Mouse (Mus musculus): Measurements from ENCODE around the gene Homer2. TPM values are rescaled to one million over a fixed set of nuclear protein-coding genes. Genes with fewer than 3 reads are reported as not detected.
A peak's percentile ranks its signal among the peaks of the same experiment; 100 is the strongest.

The Homer2 gene
- polyA plus RNA-seq (2014; fragmentation: Nextera tagmentation; extraction: Ambion mirVana), result 29.7 and 30.1 TPM in 2 replicates

- H3K9me3 ChIP-seq (ENCODE audit: control insufficient read depth, low read length), result no peaks in the 10 kb centered on the region
- DNase-seq (ENCODE audit: low spot score), result no peak
- peaks cover 5% of the 10 kb centered on the region; the same call in 1 of the 2 replicates for H3K27me3 ChIP-seq (ENCODE audit: control insufficient read depth, insufficient read depth, low read length)
- H3K4me3 ChIP-seq (ENCODE audit: low read depth, low read length), result peak within 1 kb of the TSS; percentile 65
- H3K4me1 ChIP-seq (replicated peaks; ENCODE audit: control insufficient read depth, insufficient read depth, low read length), result peaks cover 6% of the 10 kb centered on the region; the same call in 1 of the 2 replicates
- ATAC-seq (replicated peaks; ENCODE audit: low FRiP score), result no peak
- H3K36me3 ChIP-seq (ENCODE audit: control insufficient read depth, insufficient read depth, low read length), result no peaks in the 10 kb centered on the region
- 78% methylated on average over 14 of the region's 14 CpGs for WGBS
- H3K27ac ChIP-seq (ENCODE audit: low read depth, low read length), result no peak within 1 kb of the TSS
- H3K9ac ChIP-seq (ENCODE audit: low read length), result peak within 1 kb of the TSS; percentile 75
- peak within 1 kb of the TSS; percentile 86 for H3K4me2 ChIP-seq (ENCODE audit: low read depth, low read length, severe bottlenecking)
Observed at GRCm38 (mm10) chr7:81707471-81708140, at the start of gene Homer2. Gene Homer2, minus strand, starts transcription at chr7:81707527.

GRCm38 (mm10) chr7:81747956-81748355 lies 40.6 kb upstream of the Homer2 start:
- no peaks in the 10 kb centered on the region for H3K36me3 ChIP-seq (ENCODE audit: control insufficient read depth, insufficient read depth, low read length)
- no peak overlapping the region for H3K27ac ChIP-seq (ENCODE audit: low read depth, low read length)
- ATAC-seq (replicated peaks; ENCODE audit: low FRiP score) (no peak), DNase-seq (ENCODE audit: low spot score) (no peak)
- no peaks in the 10 kb centered on the region for H3K27me3 ChIP-seq (ENCODE audit: control insufficient read depth, insufficient read depth, low read length)
- H3K4me1 ChIP-seq (replicated peaks; ENCODE audit: control insufficient read depth, insufficient read depth, low read length), result no peaks in the 10 kb centered on the region
- no peak overlapping the region for H3K9ac ChIP-seq (ENCODE audit: low read length)
- H3K4me3 ChIP-seq (ENCODE audit: low read depth, low read length), result no peak overlapping the region
- no peaks in the 10 kb centered on the region for H3K9me3 ChIP-seq (ENCODE audit: control insufficient read depth, low read length)
- H3K4me2 ChIP-seq (ENCODE audit: low read depth, low read length, severe bottlenecking), result no peak overlapping the region
- WGBS, result 91% methylated on average over 3 of the region's 3 CpGs

- Histone ChIP-seq H3K4me1 (replicated peaks; ENCODE audit: control insufficient read depth, insufficient read depth, low read length) (no peaks in the 10 kb centered on the region), H3K27me3 (ENCODE audit: control insufficient read depth, insufficient read depth, low read length) (no peaks in the 10 kb centered on the region), H3K4me3 (ENCODE audit: low read depth, low read length) (no peak overlapping the region), H3K27ac (ENCODE audit: low read depth, low read length) (no peak overlapping the region), H3K9me3 (ENCODE audit: control insufficient read depth, low read length) (no peaks in the 10 kb centered on the region), H3K36me3 (ENCODE audit: control insufficient read depth, insufficient read depth, low read length) (no peaks in the 10 kb centered on the region), H3K9ac (ENCODE audit: low read length) (no peak overlapping the region), H3K4me2 (ENCODE audit: low read depth, low read length, severe bottlenecking) (no peak overlapping the region)
- 72% methylated on average over 4 of the region's 4 CpGs for WGBS
- DNase-seq (ENCODE audit: low spot score) (no peak), ATAC-seq (replicated peaks; ENCODE audit: low FRiP score) (no peak)
Observed at GRCm38 (mm10) chr7:81744145-81744544, 36.8 kb upstream of the Homer2 start.

GRCm38 (mm10) chr7:81740010-81740409 lies 32.7 kb upstream of the Homer2 start:
- Histone ChIP-seq H3K27me3 (ENCODE audit: control insufficient read depth, insufficient read depth, low read length) (no peaks in the 10 kb centered on the region), H3K4me2 (ENCODE audit: low read depth, low read length, severe bottlenecking) (no peak overlapping the region), H3K36me3 (ENCODE audit: control insufficient read depth, insufficient read depth, low read length) (no peaks in the 10 kb centered on the region), H3K9ac (ENCODE audit: low read length) (no peak overlapping the region), H3K4me1 (replicated peaks; ENCODE audit: control insufficient read depth, insufficient read depth, low read length) (no peaks in the 10 kb centered on the region), H3K4me3 (ENCODE audit: low read depth, low read length) (no peak overlapping the region), H3K9me3 (ENCODE audit: control insufficient read depth, low read length) (no peaks in the 10 kb centered on the region), H3K27ac (ENCODE audit: low read depth, low read length) (no peak overlapping the region)
- no peak for DNase-seq (ENCODE audit: low spot score)
- ATAC-seq (replicated peaks; ENCODE audit: low FRiP score), result no peak
- 89% methylated on average over 7 of the region's 7 CpGs for WGBS

GRCm38 (mm10) chr7:81738720-81739385 lies 31.5 kb upstream of the Homer2 start:
- ATAC-seq (replicated peaks; ENCODE audit: low FRiP score) (no peak), DNase-seq (ENCODE audit: low spot score) (no peak)
- Histone ChIP-seq H3K4me3 (ENCODE audit: low read depth, low read length) (no peak overlapping the region), H3K4me2 (ENCODE audit: low read depth, low read length, severe bottlenecking) (no peak overlapping the region), H3K9ac (ENCODE audit: low read length) (no peak overlapping the region), H3K27ac (ENCODE audit: low read depth, low read length) (no peak overlapping the region), H3K27me3 (ENCODE audit: control insufficient read depth, insufficient read depth, low read length) (no peaks in the 10 kb centered on the region), H3K9me3 (ENCODE audit: control insufficient read depth, low read length) (no peaks in the 10 kb centered on the region), H3K4me1 (replicated peaks; ENCODE audit: control insufficient read depth, insufficient read depth, low read length) (no peaks in the 10 kb centered on the region), H3K36me3 (ENCODE audit: control insufficient read depth, insufficient read depth, low read length) (no peaks in the 10 kb centered on the region)
- WGBS, result 83% methylated on average over 8 of the region's 8 CpGs

- Histone ChIP-seq H3K9me3 (ENCODE audit: control insufficient read depth, low read length) (no peaks in the 10 kb centered on the region), H3K4me1 (replicated peaks; ENCODE audit: control insufficient read depth, insufficient read depth, low read length) (no peaks in the 10 kb centered on the region), H3K27ac (ENCODE audit: low read depth, low read length) (no peak overlapping the region), H3K9ac (ENCODE audit: low read length) (no peak overlapping the region), H3K4me3 (ENCODE audit: low read depth, low read length) (no peak overlapping the region), H3K36me3 (ENCODE audit: control insufficient read depth, insufficient read depth, low read length) (no peaks in the 10 kb centered on the region), H3K4me2 (ENCODE audit: low read depth, low read length, severe bottlenecking) (no peak overlapping the region), H3K27me3 (ENCODE audit: control insufficient read depth, insufficient read depth, low read length) (no peaks in the 10 kb centered on the region)
- 67% methylated on average over 9 of the region's 9 CpGs for WGBS
- ATAC-seq (replicated peaks; ENCODE audit: low FRiP score) (no peak), DNase-seq (ENCODE audit: low spot score) (no peak)
Observed at GRCm38 (mm10) chr7:81735300-81736048, 28.1 kb upstream of the Homer2 start.

- 90% methylated on average over 12 of the region's 12 CpGs for WGBS
- H3K27ac ChIP-seq (ENCODE audit: low read depth, low read length), result no peak overlapping the region
- H3K9ac ChIP-seq (ENCODE audit: low read length), result no peak overlapping the region
- DNase-seq (ENCODE audit: low spot score), result no peak
- no peaks in the 10 kb centered on the region for H3K4me1 ChIP-seq (replicated peaks; ENCODE audit: control insufficient read depth, insufficient read depth, low read length)
- no peaks in the 10 kb centered on the region for H3K36me3 ChIP-seq (ENCODE audit: control insufficient read depth, insufficient read depth, low read length)
- ATAC-seq (replicated peaks; ENCODE audit: low FRiP score), result no peak
- H3K27me3 ChIP-seq (ENCODE audit: control insufficient read depth, insufficient read depth, low read length), result no peaks in the 10 kb centered on the region
- no peaks in the 10 kb centered on the region for H3K9me3 ChIP-seq (ENCODE audit: control insufficient read depth, low read length)
- no peak overlapping the region for H3K4me2 ChIP-seq (ENCODE audit: low read depth, low read length, severe bottlenecking)
- no peak overlapping the region for H3K4me3 ChIP-seq (ENCODE audit: low read depth, low read length)
Observed at GRCm38 (mm10) chr7:81732183-81733089, 25.1 kb upstream of the Homer2 start.

- ATAC-seq (replicated peaks; ENCODE audit: low FRiP score) (no peak), DNase-seq (ENCODE audit: low spot score) (no peak)
- H3K27ac ChIP-seq (ENCODE audit: low read depth, low read length), result no peak overlapping the region
- H3K36me3 ChIP-seq (ENCODE audit: control insufficient read depth, insufficient read depth, low read length), result no peaks in the 10 kb centered on the region
- H3K9me3 ChIP-seq (ENCODE audit: control insufficient read depth, low read length), result no peaks in the 10 kb centered on the region
- H3K4me1 ChIP-seq (replicated peaks; ENCODE audit: control insufficient read depth, insufficient read depth, low read length), result no peaks in the 10 kb centered on the region
- no peak overlapping the region for H3K4me3 ChIP-seq (ENCODE audit: low read depth, low read length)
- H3K4me2 ChIP-seq (ENCODE audit: low read depth, low read length, severe bottlenecking), result no peak overlapping the region
- WGBS, result 84% methylated on average over 6 of the region's 6 CpGs
- no peak overlapping the region for H3K9ac ChIP-seq (ENCODE audit: low read length)
- H3K27me3 ChIP-seq (ENCODE audit: control insufficient read depth, insufficient read depth, low read length), result no peaks in the 10 kb centered on the region
Observed at GRCm38 (mm10) chr7:81731181-81731651, 23.9 kb upstream of the Homer2 start.

Measured in forebrain, embryonic 11.5 days (tissue).